Mouse (Mus musculus): ENCODE measurements at regions not wholly inside any gene's neighbourhood (a gene's known extent, or its start where the extent isn't known, plus 50 kb on each side); places are given as distances from the start of the nearest gene placed in this dataset.

DNA sequence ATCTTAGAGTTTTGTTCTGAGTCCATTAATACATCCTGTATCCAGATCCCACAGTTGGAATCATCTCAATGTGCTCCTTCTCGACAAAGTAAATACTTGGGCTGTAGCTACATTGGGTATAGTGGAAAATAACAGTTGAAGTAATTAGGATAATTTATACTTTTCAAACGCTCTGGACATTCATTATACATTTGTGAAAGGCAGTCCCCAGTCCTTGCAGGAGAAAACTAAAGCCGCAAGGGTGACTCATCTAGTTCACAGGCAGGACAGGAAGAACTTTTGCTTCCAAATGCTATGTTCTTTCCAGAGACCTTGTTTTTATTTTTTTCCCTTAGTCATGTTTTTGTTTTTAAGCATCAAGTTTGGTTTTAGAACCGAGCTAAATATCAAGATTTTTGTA, 218.8 kb downstream of the Gpr37 start:
- no peak for ATAC-seq (ENCODE audit: low FRiP score, low read depth)
- DNase-seq (ENCODE audit: low spot score) = no peak
- Histone ChIP-seq H3K4me3 (replicated peaks; ENCODE audit: low read length) (no peak overlapping the region), H3K27ac (replicated peaks; ENCODE audit: low read depth, low read length) (no peak overlapping the region), H3K4me2 (replicated peaks; ENCODE audit: low read depth, low read length, severe bottlenecking) (no peak overlapping the region), H3K9ac (ENCODE audit: low read depth, low read length, severe bottlenecking) (no peak overlapping the region), H3K4me1 (ENCODE audit: control insufficient read depth, insufficient read depth, low read length) (no peaks in the 10 kb centered on the region), H3K9me3 (ENCODE audit: control insufficient read depth, low read length) (no peaks in the 10 kb centered on the region), H3K36me3 (ENCODE audit: control insufficient read depth, insufficient read depth, low read length) (no peaks in the 10 kb centered on the region), H3K27me3 (ENCODE audit: control insufficient read depth, insufficient read depth, low read length) (no peaks in the 10 kb centered on the region)
- TF ChIP-seq POLR2A (IDR thresholded peaks at IDR 0.05; ENCODE audit: borderline replicate concordance, extremely low read depth, insufficient read depth, insufficient read length) = no peak
- 68% methylated on average over 4 of the region's 4 CpGs for WGBS

DNA sequence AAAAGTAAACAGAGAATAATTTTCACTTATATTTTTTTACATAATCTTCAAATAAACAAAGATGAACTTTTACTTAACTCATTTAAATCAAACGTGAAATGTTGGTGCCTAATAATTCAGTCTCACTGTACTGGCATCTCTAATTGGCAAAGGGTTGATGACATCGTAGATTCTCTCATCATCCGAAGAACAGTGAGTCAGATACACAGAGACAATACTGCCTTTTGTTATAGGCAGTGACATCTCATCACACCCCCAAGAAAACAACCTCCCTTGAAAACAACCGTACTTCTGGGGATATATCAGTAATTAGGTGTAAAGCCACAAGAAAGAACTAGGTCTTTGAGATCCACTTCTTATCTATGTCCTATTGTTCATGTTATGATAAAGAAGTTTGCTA, 227.5 kb downstream of the Gpr37 start:
- 86% methylated on average over 4 of the region's 4 CpGs for WGBS

DNA sequence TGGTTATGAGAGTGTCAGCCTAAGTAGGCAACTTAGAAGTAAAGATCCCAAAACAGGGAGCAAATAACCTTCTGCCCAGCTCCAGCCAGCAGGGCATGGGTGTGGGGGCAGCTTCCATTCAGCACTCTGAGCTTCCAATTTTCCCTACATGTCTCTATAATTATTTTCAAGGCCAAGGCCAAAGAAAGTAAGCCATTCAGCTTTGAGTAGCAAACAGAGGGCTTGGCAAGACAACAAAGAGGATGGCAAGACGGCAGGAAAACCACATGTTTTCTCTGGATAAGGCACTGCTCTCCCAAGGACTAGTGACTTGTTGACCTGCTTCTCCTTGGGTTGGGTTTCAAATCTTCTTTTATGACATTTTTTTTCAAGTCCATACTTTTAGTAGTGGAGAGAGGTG, 240.1 kb downstream of the Gpr37 start:
- WGBS = 46% methylated on average over 1 of the region's 1 CpGs
- no peak overlapping the region for H3K27ac ChIP-seq (replicated peaks; ENCODE audit: low read depth, low read length)
- H3K36me3 ChIP-seq (ENCODE audit: control insufficient read depth, insufficient read depth, low read length) = no peaks in the 10 kb centered on the region
- H3K9me3 ChIP-seq (ENCODE audit: control insufficient read depth, low read length) = no peaks in the 10 kb centered on the region
- TF ChIP-seq POLR2A (IDR thresholded peaks at IDR 0.05; ENCODE audit: borderline replicate concordance, extremely low read depth, insufficient read depth, insufficient read length) = no peak
- no peaks in the 10 kb centered on the region for H3K4me1 ChIP-seq (ENCODE audit: control insufficient read depth, insufficient read depth, low read length)
- ATAC-seq (ENCODE audit: low FRiP score, low read depth) = no peak
- no peak for DNase-seq (ENCODE audit: low spot score)
- H3K4me3 ChIP-seq (replicated peaks; ENCODE audit: low read length) = no peak overlapping the region
- H3K9ac ChIP-seq (ENCODE audit: low read depth, low read length, severe bottlenecking) = no peak overlapping the region
- H3K27me3 ChIP-seq (ENCODE audit: control insufficient read depth, insufficient read depth, low read length) = no peaks in the 10 kb centered on the region
- no peak overlapping the region for H3K4me2 ChIP-seq (replicated peaks; ENCODE audit: low read depth, low read length, severe bottlenecking)

More for the DNA sequence above, 227.5 kb downstream of the Gpr37 start:
- no peak for ATAC-seq (ENCODE audit: low FRiP score, low read depth)
- no peak for TF ChIP-seq POLR2A (IDR thresholded peaks at IDR 0.05; ENCODE audit: borderline replicate concordance, extremely low read depth, insufficient read depth, insufficient read length)
- Histone ChIP-seq H3K27me3 (ENCODE audit: control insufficient read depth, insufficient read depth, low read length) (no peaks in the 10 kb centered on the region), H3K36me3 (ENCODE audit: control insufficient read depth, insufficient read depth, low read length) (no peaks in the 10 kb centered on the region), H3K4me1 (ENCODE audit: control insufficient read depth, insufficient read depth, low read length) (no peaks in the 10 kb centered on the region), H3K9ac (ENCODE audit: low read depth, low read length, severe bottlenecking) (no peak overlapping the region), H3K4me3 (replicated peaks; ENCODE audit: low read length) (no peak overlapping the region), H3K9me3 (ENCODE audit: control insufficient read depth, low read length) (no peaks in the 10 kb centered on the region), H3K27ac (replicated peaks; ENCODE audit: low read depth, low read length) (no peak overlapping the region), H3K4me2 (replicated peaks; ENCODE audit: low read depth, low read length, severe bottlenecking) (no peak overlapping the region)
- DNase-seq (ENCODE audit: low spot score) = no peak

DNA sequence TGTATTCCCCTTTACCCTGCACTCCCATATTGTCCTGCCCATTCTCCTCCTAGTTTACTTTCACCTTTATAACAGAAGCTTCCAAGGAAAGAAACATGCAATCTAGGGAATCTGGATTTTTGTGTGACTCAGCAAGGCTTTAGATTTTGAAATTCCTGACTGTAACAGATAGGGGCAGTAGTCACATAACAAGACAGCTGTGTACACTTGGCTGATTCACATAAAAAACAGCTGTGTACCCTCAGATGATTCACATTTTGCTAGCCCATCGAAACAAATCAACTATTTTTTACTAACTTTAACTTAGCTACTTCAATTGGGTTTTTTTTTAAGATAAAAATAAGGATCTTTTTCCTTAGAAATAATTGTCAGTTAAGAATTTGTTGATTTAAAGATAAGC, 240.6 kb downstream of the Gpr37 start:
- Histone ChIP-seq H3K4me3 (replicated peaks; ENCODE audit: low read length) (no peak overlapping the region), H3K9ac (ENCODE audit: low read depth, low read length, severe bottlenecking) (no peak overlapping the region), H3K9me3 (ENCODE audit: control insufficient read depth, low read length) (no peaks in the 10 kb centered on the region), H3K4me2 (replicated peaks; ENCODE audit: low read depth, low read length, severe bottlenecking) (no peak overlapping the region), H3K27ac (replicated peaks; ENCODE audit: low read depth, low read length) (no peak overlapping the region), H3K36me3 (ENCODE audit: control insufficient read depth, insufficient read depth, low read length) (no peaks in the 10 kb centered on the region), H3K4me1 (ENCODE audit: control insufficient read depth, insufficient read depth, low read length) (no peaks in the 10 kb centered on the region), H3K27me3 (ENCODE audit: control insufficient read depth, insufficient read depth, low read length) (no peaks in the 10 kb centered on the region)
- DNase-seq (ENCODE audit: low spot score) (no peak), ATAC-seq (ENCODE audit: low FRiP score, low read depth) (peak; percentile 74; the same call in 1 of the 2 replicates)
- TF ChIP-seq POLR2A (IDR thresholded peaks at IDR 0.05; ENCODE audit: borderline replicate concordance, extremely low read depth, insufficient read depth, insufficient read length) = no peak
- 73% methylated on average over 1 of the region's 1 CpGs for WGBS

DNA sequence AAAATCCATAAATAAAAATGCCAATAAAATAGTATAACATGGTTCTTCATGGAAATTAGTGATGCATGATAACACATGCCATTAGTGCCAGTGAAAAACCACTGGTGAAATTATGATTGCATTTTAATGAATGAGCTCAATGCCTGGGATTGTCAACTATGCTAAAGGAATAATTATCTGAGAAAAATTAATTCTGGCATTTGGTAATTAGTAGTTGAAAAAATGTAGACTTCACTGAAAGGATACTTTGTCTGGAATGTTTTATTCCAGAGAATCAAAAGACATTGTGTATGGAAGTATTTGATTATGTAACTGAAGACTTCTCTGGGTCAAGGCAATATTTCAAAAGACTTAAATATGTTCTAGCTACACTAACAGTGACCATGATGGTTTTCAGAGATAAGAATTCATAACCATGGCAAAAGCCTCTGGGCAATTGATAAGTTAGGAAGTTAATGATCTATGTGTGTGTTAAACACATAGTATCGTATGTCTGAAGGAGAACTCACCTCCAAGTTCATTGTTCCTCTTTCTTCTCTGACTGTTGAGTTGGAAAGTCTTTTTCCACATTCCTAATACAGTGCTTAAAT, 245.1 kb downstream of the Gpr37 start:
- H3K36me3 ChIP-seq (ENCODE audit: control insufficient read depth, insufficient read depth, low read length) = no peaks in the 10 kb centered on the region
- no peak for ATAC-seq (ENCODE audit: low FRiP score, low read depth)
- no peak overlapping the region for H3K27ac ChIP-seq (replicated peaks; ENCODE audit: low read depth, low read length)
- no peaks in the 10 kb centered on the region for H3K9me3 ChIP-seq (ENCODE audit: control insufficient read depth, low read length)
- WGBS = 96% methylated on average over 1 of the region's 1 CpGs
- no peak overlapping the region for H3K4me2 ChIP-seq (replicated peaks; ENCODE audit: low read depth, low read length, severe bottlenecking)
- H3K9ac ChIP-seq (ENCODE audit: low read depth, low read length, severe bottlenecking) = no peak overlapping the region
- no peak overlapping the region for H3K4me3 ChIP-seq (replicated peaks; ENCODE audit: low read length)
- no peak for DNase-seq (ENCODE audit: low spot score)
- no peaks in the 10 kb centered on the region for H3K27me3 ChIP-seq (ENCODE audit: control insufficient read depth, insufficient read depth, low read length)
- no peaks in the 10 kb centered on the region for H3K4me1 ChIP-seq (ENCODE audit: control insufficient read depth, insufficient read depth, low read length)
- no peak for TF ChIP-seq POLR2A (IDR thresholded peaks at IDR 0.05; ENCODE audit: borderline replicate concordance, extremely low read depth, insufficient read depth, insufficient read length)

DNA sequence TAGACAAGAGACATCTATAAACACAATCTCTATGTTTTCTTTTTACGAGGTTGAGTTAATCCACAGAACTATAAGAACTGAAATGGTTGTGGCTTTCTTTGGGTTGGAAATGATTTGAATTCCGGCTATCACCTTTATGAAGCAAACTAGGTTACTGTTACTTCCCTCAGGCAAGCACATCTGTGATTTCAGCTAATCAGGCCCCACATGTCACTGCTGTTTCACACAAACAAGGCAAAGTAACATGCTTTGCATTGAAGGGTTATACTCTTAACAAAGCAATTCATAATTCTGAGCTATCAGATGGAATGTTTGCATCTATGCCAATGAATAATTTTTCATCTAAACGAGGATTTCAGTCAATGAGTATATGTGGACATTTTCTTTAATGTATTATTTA, 246.4 kb downstream of the Gpr37 start:
- no peak for TF ChIP-seq POLR2A (IDR thresholded peaks at IDR 0.05; ENCODE audit: borderline replicate concordance, extremely low read depth, insufficient read depth, insufficient read length)
- no peak for ATAC-seq (ENCODE audit: low FRiP score, low read depth)
- H3K27ac ChIP-seq (replicated peaks; ENCODE audit: low read depth, low read length) = no peak overlapping the region
- no peak overlapping the region for H3K4me2 ChIP-seq (replicated peaks; ENCODE audit: low read depth, low read length, severe bottlenecking)
- H3K36me3 ChIP-seq (ENCODE audit: control insufficient read depth, insufficient read depth, low read length) = no peaks in the 10 kb centered on the region
- H3K27me3 ChIP-seq (ENCODE audit: control insufficient read depth, insufficient read depth, low read length) = no peaks in the 10 kb centered on the region
- H3K4me3 ChIP-seq (replicated peaks; ENCODE audit: low read length) = no peak overlapping the region
- no peaks in the 10 kb centered on the region for H3K4me1 ChIP-seq (ENCODE audit: control insufficient read depth, insufficient read depth, low read length)
- no peak overlapping the region for H3K9ac ChIP-seq (ENCODE audit: low read depth, low read length, severe bottlenecking)
- H3K9me3 ChIP-seq (ENCODE audit: control insufficient read depth, low read length) = no peaks in the 10 kb centered on the region
- whole genome bisulfite sequencing = 58% methylated on average over 3 of the region's 3 CpGs
- DNase-seq (ENCODE audit: low spot score) = no peak
